Mouse (Mus musculus) limb, embryonic 13.5 days (tissue): ENCODE data around the gene Cyp2t4. TPM values are rescaled to one million over a fixed set of nuclear protein-coding genes. Genes with fewer than 3 reads are reported as not detected.

Source experiments
- ATAC-seq: fragments of 200-750 bp; cut with Nextera tagmentation; 2 replicates; pipeline ENCODE4 v1.8.0; 2017; ENCODE audit warnings: low read depth, moderate number of reproducible peaks, moderate TSS enrichment; ENCODE audit not compliant: low FRiP score
- H3K27ac ChIP-seq: fragments of 300-500 bp; sonication (generic); 2 replicates; pipeline ENCODE4 v1.5.1; 2015; ENCODE audit warnings: inconsistent platforms, mild to moderate bottlenecking, moderate library complexity
- H3K27me3 ChIP-seq: fragments of 300-500 bp; sonication (generic); 2 replicates; pipeline ENCODE4 v1.6.1; 2015; ENCODE audit warnings: mild to moderate bottlenecking, inconsistent platforms
- H3K36me3 ChIP-seq: fragments of 300-500 bp; sonication (generic); 2 replicates; pipeline ENCODE4 v1.6.1; 2015; ENCODE audit warnings: inconsistent platforms, mild to moderate bottlenecking, moderate library complexity
- H3K4me1 ChIP-seq: fragments of 300-500 bp; sonication (generic); 2 replicates; pipeline ENCODE4 v1.6.1; 2015; ENCODE audit warnings: inconsistent platforms
- H3K4me2 ChIP-seq: fragments of 300-500 bp; sonication (generic); replicated peaks from 2 replicates; pipeline ENCODE4 v1.6.1; 2015; ENCODE audit warnings: inconsistent platforms, mild to moderate bottlenecking, moderate library complexity
- H3K4me3 ChIP-seq: fragments of 300-500 bp; sonication (generic); 2 replicates; pipeline ENCODE4 v1.5.1; 2015; ENCODE audit warnings: moderate library complexity, mild to moderate bottlenecking, inconsistent platforms
- H3K9ac ChIP-seq: fragments of 300-500 bp; sonication (generic); 2 replicates; pipeline ENCODE4 v1.6.1; 2015; ENCODE audit warnings: mild to moderate bottlenecking, inconsistent platforms
- H3K9me3 ChIP-seq: fragments of 300-500 bp; sonication (generic); 2 replicates; pipeline ENCODE4 v1.6.1; 2016; ENCODE audit warnings: inconsistent platforms
- WGBS: fragments of 180-500 bp; shearing (Covaris S2); methylation state at CpG from one replicate; pipeline ENCODE4 v1.1.7; 2015; 5-methylcytosine and 5-hydroxymethylcytosine counted together
- polyA plus RNA-seq: library from polyadenylated mRNA; unstranded; fragments of >200 nt; fragmentation: Nextera tagmentation; extraction: Ambion mirVana; gene quantifications from 2 replicates; pipeline ENCODE4 v1.2.1, GENCODE M21; 2015

Cyp2t4 gene
- polyA plus RNA-seq, 1 experiment from 2014 or later = not detected

DNA sequence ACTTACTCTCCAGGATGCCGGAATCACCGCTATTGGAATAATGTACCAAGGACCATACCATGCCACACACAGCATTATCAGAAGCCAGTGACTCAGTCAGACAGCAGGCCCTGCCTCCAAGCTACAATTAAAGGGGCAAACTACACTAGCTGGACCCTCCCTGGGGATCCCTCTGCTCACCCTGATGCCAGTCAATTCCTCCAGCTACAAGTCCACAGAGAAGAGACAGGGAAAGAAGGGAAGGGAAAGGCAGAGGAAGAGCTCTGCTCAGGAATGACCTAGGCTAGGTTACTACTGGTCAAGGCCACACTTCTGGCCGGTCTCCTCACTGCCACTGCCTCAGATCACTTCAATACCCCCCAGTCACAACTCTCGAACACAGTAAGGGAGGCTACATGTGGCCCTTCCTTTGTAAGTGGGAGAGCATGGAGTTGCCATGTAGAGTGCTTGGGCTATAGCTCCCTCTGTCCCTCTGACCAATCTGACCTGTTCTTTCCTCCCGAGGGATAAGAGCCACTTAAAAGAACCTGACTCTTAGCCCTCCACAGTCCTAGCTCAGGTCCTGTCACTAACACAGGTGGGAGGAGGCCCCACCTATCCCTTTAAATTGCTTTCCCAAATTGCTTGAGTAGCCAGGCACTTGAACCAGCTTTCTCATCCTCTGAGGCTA is 9.4 kb downstream of the Cyp2t4 start:
- 84% methylated on average over 5 of the region's 5 CpGs for WGBS
- H3K4me1 ChIP-seq = peaks cover 53% of the 10 kb centered on the region
- H3K4me2 ChIP-seq = peak overlapping the region; percentile 83
- peak overlapping the region; percentile 11; the same call in 1 of the 2 replicates for H3K4me3 ChIP-seq
- H3K27ac ChIP-seq = no peak overlapping the region
- H3K9me3 ChIP-seq = no peaks in the 10 kb centered on the region
- H3K36me3 ChIP-seq = peaks cover 68% of the 10 kb centered on the region
- no peak for ATAC-seq
- no peaks in the 10 kb centered on the region for H3K27me3 ChIP-seq
- peak overlapping the region; percentile 75 for H3K9ac ChIP-seq

DNA sequence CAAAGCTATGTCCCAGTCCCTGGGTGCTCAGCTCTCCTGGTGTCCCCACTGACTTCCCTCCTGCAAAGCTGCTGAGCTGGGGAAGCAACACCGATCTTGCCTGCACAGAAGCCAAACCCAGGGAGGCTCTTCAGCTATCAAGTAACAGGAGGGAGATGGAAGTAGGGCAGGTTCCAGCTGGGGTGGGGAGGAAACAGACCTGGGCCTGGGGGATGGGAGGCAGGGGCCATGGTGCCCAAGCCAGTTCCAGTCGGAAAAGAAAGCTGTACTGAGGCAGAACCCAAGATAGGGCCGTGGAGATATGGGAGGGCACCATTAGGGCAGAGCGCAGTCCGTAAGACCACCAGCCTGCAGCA is 9.9 kb downstream of the Cyp2t4 start:
- Histone ChIP-seq H3K9me3 (no peaks in the 10 kb centered on the region), H3K36me3 (peaks cover 63% of the 10 kb centered on the region), H3K9ac (peak overlapping the region; percentile 75), H3K4me3 (peak overlapping the region; percentile 11; the same call in 1 of the 2 replicates), H3K27me3 (no peaks in the 10 kb centered on the region), H3K4me1 (peaks cover 54% of the 10 kb centered on the region), H3K4me2 (peak overlapping the region; percentile 83), H3K27ac (no peak overlapping the region)
- WGBS = 85% methylated on average over 5 of the region's 5 CpGs
- ATAC-seq = no peak

DNA sequence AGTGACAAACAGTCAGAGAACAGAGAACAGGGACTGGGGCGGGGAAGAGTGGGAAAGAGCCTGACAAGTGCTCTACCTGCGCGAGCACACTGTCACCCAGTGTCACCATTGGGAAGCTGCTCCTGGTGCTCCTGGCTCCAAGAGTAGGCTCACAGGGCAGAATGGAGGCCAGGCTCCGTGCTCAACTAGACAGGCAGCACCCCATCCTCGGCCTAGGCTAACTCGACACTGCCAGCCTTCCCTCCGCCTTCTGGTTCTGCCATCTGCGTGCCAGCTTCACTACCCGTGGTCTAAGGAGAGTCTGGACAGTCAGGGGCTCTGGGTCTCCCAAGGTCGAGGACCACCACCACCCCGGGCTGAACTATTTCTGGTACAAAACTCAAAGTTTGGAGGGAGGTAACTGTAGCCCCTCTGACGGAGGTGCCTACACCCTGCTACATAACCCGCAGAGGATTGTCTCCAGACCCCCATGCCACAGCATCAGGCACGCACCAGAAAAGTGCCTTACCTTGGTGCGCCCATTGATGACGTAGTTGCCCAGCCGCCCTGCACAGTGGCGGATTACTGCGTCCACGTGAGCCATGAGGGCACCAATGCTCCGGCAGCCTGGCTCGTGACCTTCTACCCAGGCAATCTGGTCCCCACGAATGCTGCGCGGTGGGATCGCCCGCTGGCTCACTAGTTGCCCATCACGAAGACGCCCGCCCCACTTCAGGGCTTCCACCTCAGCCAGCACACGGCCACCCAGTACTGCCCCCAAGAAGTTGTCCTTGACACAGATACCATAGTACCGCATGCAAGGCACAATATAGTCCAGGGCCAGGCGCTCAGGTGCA is 10.8 kb downstream of the Cyp2t4 start:
- Histone ChIP-seq H3K4me2 (peak overlapping the region; percentile 83), H3K9ac (peak overlapping the region; percentile 75), H3K9me3 (no peaks in the 10 kb centered on the region), H3K27me3 (no peaks in the 10 kb centered on the region), H3K36me3 (peaks cover 60% of the 10 kb centered on the region), H3K4me3 (peak overlapping the region; percentile 60), H3K4me1 (peaks cover 54% of the 10 kb centered on the region), H3K27ac (no peak overlapping the region)
- ATAC-seq = no peak
- 82% methylated on average over 33 of the region's 33 CpGs for WGBS

DNA sequence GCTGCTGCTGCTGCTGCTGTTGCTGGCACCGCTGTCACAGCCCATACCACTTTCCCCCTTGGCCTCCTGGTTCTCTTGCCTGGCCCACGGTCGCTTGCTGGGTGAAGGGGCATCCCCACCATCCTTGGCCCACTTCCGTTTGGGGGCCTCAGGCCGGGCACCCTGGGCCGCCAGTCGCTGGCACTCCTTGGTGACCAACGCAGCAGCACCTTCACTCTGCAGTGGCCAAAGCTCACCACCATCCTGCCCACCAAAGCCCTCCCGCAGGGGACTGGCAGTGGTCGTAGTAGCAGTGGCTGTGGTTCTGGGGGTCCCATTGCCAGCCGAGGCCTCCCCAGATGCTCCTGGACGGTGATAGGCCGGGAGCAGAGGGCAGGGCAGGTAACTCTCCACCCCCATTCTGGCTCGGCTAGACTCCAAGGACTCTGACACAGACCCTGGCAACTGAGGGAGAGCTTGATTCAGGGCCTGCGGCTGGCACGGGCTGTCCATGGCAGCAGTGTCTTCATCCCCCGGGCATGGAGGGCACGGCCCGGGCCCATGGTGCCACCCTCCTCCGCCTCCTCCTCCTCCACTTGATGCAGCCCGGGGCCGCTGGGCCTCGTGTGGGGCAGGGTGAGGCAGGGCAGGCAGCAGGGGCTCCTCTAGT is 11.6 kb downstream of the Cyp2t4 start:
- H3K27me3 ChIP-seq = no peaks in the 10 kb centered on the region
- H3K4me2 ChIP-seq = peak overlapping the region; percentile 83
- peaks cover 58% of the 10 kb centered on the region for H3K36me3 ChIP-seq
- H3K27ac ChIP-seq = no peak overlapping the region
- peak overlapping the region; percentile 60 for H3K4me3 ChIP-seq
- ATAC-seq = no peak
- peaks cover 52% of the 10 kb centered on the region for H3K4me1 ChIP-seq
- no peaks in the 10 kb centered on the region for H3K9me3 ChIP-seq
- H3K9ac ChIP-seq = peak overlapping the region; percentile 75
- 71% methylated on average over 23 of the region's 23 CpGs for WGBS

DNA sequence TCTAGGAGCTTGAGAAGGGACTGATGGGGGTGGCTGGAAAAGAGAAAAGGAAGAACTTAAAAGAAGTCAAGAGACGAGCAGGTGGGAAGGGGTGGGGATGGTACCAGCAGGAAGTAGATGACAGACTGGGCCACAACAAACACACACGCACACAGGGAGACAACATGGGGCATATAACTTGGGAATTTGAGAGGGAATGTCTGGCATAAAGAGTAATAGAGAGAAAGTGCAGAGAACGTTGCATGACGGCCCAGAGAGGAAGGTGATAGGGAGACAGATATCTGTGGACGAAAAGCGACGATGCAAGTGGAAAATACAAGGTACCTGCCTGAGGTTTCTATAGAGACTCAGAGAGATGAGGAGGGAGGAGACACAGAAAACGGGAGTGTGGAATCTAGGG is 12.2 kb downstream of the Cyp2t4 start:
- peak overlapping the region; percentile 75 for H3K9ac ChIP-seq
- peaks cover 59% of the 10 kb centered on the region for H3K36me3 ChIP-seq
- H3K27ac ChIP-seq = peak overlapping the region; percentile 95
- ATAC-seq = no peak
- peak overlapping the region; percentile 60 for H3K4me3 ChIP-seq
- no peaks in the 10 kb centered on the region for H3K27me3 ChIP-seq
- whole genome bisulfite sequencing = 3% methylated on average over 8 of the region's 8 CpGs
- H3K4me2 ChIP-seq = peak overlapping the region; percentile 83
- peaks cover 47% of the 10 kb centered on the region for H3K4me1 ChIP-seq
- no peaks in the 10 kb centered on the region for H3K9me3 ChIP-seq

DNA sequence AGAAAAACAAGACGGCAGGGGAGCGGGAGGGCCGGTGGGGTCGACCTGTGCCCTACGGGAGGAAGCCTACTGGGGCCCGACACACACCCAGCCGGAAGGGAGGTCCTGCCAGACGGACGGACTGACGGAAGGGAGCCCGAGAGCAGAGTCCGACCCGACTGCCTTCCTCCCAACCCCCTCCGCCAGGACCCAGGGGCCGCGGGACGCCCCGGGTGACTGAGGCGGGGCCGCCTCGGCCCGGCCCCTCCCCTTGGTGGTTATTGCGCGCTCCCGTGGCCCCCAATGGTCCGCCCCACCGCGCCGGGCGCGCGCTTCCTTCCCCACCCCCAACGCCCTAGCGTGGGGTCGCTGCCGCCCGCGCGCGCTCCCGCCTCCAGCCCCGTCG is 12.7 kb downstream of the Cyp2t4 start:
- Histone ChIP-seq H3K9ac (peak overlapping the region; percentile 75), H3K4me3 (peak overlapping the region; percentile 60), H3K36me3 (peaks cover 61% of the 10 kb centered on the region), H3K27ac (peak overlapping the region; percentile 95), H3K27me3 (no peaks in the 10 kb centered on the region), H3K4me2 (peak overlapping the region; percentile 83), H3K9me3 (no peaks in the 10 kb centered on the region), H3K4me1 (peaks cover 47% of the 10 kb centered on the region)
- peak; percentile 62 for ATAC-seq
- WGBS = 0% methylated on average over 33 of the region's 43 CpGs

DNA sequence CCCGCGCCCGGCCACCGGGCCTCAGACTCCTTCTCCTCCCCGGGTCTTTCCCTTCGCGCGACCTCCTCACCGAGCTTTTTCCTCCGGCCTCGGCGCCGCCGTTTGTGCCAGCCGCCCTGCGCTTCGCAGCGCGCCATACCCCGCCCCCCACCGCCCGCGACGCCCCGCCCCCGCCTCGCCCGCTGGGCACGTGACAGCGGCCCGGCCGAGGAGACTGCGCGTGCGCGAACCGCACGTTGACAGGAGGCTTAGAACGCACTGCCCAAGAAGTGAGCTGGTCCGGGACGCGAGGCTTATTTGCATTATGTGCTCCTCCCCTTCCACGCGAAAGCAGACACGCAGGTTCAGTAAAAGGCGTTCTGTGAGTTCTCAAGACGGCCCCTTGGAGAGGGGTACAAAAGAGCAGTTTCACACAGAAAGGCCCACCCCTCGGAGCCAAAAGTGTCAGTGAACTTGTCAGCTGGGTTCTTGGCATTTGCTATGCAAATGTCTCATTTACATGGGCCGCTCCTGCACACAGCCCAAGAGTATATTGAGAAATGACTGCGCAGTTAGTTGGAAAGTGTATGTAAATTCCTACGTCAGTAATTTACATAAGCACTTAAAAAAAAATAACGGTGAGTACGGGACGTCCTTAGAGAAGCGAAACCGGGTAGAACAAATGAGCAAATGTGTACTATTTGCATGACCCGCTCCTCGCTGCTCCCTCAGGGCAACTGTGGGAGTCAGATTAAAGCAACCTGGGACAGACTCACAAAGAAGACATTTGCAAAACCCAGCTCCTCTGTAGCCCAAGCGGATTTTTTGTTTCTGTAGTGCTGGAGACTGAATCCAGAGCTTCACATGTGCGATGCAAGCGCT is 13.3 kb downstream of the Cyp2t4 start, which contains the start of gene Egln2:
Gene Egln2, minus strand, starts transcription at position 189 of the 861 bp plus-strand sequence.
- Histone ChIP-seq H3K4me2 (peak within 1 kb of the TSS; percentile 83), H3K27ac (peak within 1 kb of the TSS; percentile 95), H3K9me3 (no peaks in the 10 kb centered on the region), H3K4me1 (peaks cover 47% of the 10 kb centered on the region), H3K9ac (peak within 1 kb of the TSS; percentile 75), H3K27me3 (no peaks in the 10 kb centered on the region), H3K36me3 (peaks cover 61% of the 10 kb centered on the region), H3K4me3 (peak within 1 kb of the TSS; percentile 60)
- peak; percentile 89 for ATAC-seq
- WGBS = 2% methylated on average over 61 of the region's 61 CpGs

DNA sequence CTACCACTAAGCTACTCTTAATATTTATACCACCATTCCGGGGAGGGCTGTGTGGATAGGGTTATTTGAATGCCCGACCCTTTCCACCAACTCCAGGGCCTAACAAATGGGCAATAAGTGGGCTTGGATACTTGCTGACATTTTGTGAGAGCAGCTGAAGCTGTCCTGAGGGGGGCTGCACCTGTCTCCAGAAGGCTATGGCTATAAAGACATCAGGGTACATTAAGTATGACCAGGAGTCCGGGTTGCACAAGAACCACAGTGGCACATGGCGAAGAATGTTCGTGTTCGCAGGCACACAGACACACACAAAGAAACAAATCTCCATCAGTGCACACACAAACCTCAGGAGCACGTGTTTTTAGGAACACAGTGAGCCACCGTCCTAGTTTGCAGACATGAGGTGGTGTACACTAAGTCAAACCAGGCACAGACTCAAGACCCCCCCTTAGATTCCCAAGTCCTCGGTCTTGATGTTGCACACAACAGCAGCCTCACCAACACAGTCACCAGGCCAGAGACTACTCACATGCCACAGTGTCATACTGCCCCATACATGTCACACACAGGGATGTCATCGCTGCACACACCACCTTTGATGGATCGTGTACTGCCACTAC is 14.1 kb downstream of the Cyp2t4 start:
- no peak for ATAC-seq
- H3K27ac ChIP-seq = peak overlapping the region; percentile 95; the same call in 1 of the 2 replicates
- peaks cover 61% of the 10 kb centered on the region for H3K36me3 ChIP-seq
- H3K4me3 ChIP-seq = peak overlapping the region; percentile 60
- H3K4me1 ChIP-seq = peaks cover 41% of the 10 kb centered on the region
- no peaks in the 10 kb centered on the region for H3K27me3 ChIP-seq
- no peaks in the 10 kb centered on the region for H3K9me3 ChIP-seq
- H3K9ac ChIP-seq = peak overlapping the region; percentile 75
- peak overlapping the region; percentile 83 for H3K4me2 ChIP-seq
- WGBS = 76% methylated on average over 11 of the region's 11 CpGs

DNA sequence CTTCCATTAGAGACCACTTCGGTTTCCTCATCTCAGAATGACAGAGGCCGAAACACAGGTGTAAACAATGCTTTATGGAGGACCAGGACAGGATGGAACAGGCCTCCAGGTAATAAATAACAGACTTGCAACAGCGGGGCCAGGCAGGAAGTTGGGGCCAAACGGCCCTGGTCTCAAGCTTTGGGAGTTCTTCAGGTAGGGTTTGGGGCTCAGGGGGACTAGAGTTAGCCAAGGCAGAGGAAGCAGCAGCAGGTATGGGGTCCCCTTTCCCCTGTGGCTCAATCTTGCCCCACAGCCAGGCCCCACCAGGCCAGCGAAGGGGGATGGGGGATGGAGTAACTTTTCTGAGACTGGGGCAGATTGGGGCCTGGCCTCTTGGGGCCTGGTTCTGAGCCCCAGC is 14.9 kb downstream of the Cyp2t4 start:
- Histone ChIP-seq H3K4me2 (no peak overlapping the region; the same call in 1 of the 2 replicates), H3K27me3 (no peaks in the 10 kb centered on the region), H3K27ac (no peak overlapping the region), H3K9ac (0 out of 2 replicates have a peak overlapping the region, but pooled peaks have one; percentile 31), H3K9me3 (no peaks in the 10 kb centered on the region), H3K4me1 (peaks cover 34% of the 10 kb centered on the region), H3K4me3 (no peak overlapping the region), H3K36me3 (peaks cover 61% of the 10 kb centered on the region)
- 69% methylated on average over 5 of the region's 5 CpGs for WGBS
- no peak for ATAC-seq

DNA sequence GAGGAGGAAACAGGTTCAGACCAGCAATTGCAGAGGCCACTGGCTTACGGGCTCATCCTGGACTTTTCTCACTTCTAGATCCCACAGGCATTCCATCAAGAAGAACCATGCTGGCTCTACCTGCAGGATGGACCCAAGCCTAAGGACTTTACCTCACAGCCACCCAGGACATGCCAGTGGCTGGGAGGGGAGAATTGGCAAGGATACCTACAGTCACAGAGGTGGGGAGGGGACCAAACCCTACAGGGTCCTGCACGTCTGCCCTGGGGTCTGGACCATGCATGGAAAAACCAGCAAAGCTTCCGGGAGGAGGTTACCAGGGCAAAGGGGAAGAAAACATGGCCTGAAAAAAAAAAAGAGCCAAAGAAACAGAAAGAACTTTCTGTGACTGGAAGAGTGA is 17.5 kb downstream of the Cyp2t4 start:
- no peak for ATAC-seq
- Histone ChIP-seq H3K27ac (no peak overlapping the region), H3K9me3 (no peaks in the 10 kb centered on the region), H3K4me3 (no peak overlapping the region), H3K36me3 (peaks cover 69% of the 10 kb centered on the region), H3K4me1 (peaks cover 10% of the 10 kb centered on the region), H3K4me2 (no peak overlapping the region), H3K9ac (no peak overlapping the region), H3K27me3 (no peaks in the 10 kb centered on the region)
- 93% methylated on average over 3 of the region's 3 CpGs for WGBS

DNA sequence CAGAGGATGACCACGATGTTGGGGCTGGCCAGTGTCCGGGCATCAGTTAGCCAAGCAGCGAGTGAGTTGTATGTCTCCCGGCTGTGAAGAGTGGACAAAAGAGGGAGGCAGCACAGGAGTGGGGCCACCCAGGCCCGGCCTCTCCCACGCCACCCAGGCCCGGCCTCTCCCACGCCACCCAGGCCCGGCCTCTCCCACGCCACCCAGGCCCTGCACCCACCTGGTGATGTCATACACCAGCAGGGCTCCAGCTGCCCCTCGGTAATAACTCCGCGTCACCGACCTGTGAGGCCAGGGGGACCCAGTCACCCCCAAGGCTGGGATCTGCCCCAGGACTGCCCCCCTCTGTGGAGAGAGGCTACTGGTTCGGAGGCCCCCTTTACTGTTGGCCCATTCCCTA is 21.0 kb downstream of the Cyp2t4 start:
- H3K4me2 ChIP-seq = no peak overlapping the region
- peaks cover 10% of the 10 kb centered on the region for H3K4me1 ChIP-seq
- H3K27ac ChIP-seq = no peak overlapping the region
- no peak overlapping the region for H3K4me3 ChIP-seq
- no peaks in the 10 kb centered on the region for H3K9me3 ChIP-seq
- ATAC-seq = no peak
- 97% methylated on average over 15 of the region's 15 CpGs for WGBS
- H3K27me3 ChIP-seq = no peaks in the 10 kb centered on the region
- H3K36me3 ChIP-seq = peaks cover 62% of the 10 kb centered on the region
- no peak overlapping the region for H3K9ac ChIP-seq
